Mouse (Mus musculus) hindlimb bud, embryonic 11.5 days (tissue): Measurements from ENCODE around the gene Umad1.

Experiments
- DNase-seq: peaks from one replicate; pipeline ENCODE4 v3.0.0-alpha.2; 2012; ENCODE audit warnings: low read depth, low spot score; ENCODE audit errors: extremely low spot score

Gene Umad1

GRCm38 (mm10) chr6:8367675-8368074 is 108.6 kb downstream of the Umad1 start:
- DNase-seq = no peak

DNA sequence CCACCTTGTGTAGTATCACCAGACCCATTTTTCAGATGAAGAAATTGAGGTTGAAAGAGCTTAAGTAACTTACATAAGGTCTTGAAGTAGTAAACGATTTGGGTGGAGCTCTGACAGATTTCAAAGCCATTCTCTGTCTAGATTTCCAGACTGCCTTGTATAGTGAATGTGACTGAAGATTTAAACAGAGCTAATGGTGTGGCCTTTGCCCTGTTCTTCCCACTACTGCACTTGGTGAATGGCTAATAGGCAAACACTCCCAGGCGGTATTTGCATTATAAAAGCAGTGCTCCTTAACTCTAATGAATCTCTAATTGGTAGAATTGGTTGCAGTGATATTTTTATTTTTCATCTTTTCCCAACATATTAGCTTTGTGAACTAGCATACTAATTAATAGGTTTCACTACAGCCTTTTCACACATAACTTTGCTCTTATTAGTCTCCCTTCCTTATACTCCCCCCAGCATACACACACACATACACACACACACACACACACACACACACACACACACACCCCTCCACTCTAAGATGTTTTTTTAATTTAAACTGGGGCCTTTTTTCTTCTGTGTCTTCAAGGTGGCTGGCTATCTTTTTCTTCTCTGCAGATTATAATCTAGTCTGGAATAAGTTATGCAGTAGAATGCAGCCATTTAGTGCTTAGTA is 109.2 kb downstream of the Umad1 start:
- DNase-seq = no peak

- DNase-seq = no peak
These were observed 111.5 kb downstream of the Umad1 start for GRCm38 (mm10) chr6:8370624-8371023.

- DNase-seq = no peak
These were observed 114.0 kb downstream of the Umad1 start for GRCm38 (mm10) chr6:8373051-8373450.

- DNase-seq = no peak
These were observed 114.8 kb downstream of the Umad1 start for GRCm38 (mm10) chr6:8373851-8374250.

GRCm38 (mm10) chr6:8374290-8374689 is 115.2 kb downstream of the Umad1 start:
- no peak for DNase-seq

GRCm38 (mm10) chr6:8374712-8375111 is 115.6 kb downstream of the Umad1 start:
- DNase-seq = no peak

GRCm38 (mm10) chr6:8376351-8376750 is 117.3 kb downstream of the Umad1 start:
- DNase-seq = no peak

GRCm38 (mm10) chr6:8377667-8378066 is 118.6 kb downstream of the Umad1 start:
- no peak for DNase-seq

DNA sequence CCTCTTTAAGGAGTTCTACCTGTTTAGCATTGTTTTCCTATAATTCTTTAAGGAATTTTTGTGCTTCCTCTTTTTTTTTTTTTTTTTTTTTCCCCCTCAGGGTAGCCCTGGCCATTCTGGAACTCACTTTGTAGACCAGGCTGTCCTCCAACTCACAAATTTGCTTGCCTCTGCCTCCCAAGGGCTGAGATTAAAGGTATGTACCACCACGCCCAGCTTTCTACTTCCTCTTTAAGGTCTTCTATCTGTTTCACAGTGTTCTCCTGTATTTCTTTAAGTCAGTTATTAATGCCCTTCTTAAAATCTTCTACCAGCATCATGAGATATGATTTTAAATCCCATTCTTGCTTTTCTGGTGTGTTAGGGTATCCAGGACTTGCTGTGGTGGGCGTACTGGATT is 130.2 kb downstream of the Umad1 start:
- no peak for DNase-seq

DNA sequence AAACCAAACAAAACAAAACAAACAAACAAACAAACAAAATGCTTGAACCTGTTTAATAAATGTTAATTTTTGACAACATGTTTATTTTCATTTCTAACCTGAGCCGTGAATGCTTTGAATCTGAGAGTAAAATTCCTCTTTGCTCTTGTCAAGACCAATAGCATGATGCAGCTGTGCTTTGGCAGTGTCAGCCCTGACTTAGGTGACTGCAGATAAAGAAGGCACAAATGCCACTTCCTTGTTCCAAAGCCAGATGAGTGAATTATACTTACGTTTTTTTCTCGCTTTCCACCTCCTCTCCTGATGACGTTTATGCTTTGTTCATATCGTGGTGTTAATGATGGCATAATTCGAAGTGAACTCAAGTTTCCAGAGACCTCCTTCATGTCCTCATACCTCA is 131.2 kb downstream of the Umad1 start:
- no peak for DNase-seq

DNA sequence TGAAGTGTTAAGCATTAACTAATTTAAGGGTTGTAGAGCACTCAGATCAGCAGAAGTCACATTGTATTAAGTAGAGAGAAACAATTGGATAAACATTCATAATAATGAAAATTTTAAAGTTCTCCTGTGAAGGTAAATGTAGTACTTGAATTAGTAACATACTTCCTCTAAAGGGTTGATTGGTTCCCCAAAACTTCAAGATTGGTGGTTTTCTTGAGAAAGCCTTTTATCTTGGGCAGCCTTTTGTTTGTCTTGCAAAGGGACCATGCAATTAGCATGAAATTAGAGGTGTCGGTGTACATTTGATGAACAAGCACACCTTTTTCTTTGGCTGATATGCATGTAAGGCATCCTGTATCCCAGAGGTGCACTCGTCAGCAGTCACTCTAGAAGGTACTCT is 131.8 kb downstream of the Umad1 start:
- DNase-seq = no peak

GRCm38 (mm10) chr6:8393029-8393428 is 133.9 kb downstream of the Umad1 start:
- no peak for DNase-seq

DNA sequence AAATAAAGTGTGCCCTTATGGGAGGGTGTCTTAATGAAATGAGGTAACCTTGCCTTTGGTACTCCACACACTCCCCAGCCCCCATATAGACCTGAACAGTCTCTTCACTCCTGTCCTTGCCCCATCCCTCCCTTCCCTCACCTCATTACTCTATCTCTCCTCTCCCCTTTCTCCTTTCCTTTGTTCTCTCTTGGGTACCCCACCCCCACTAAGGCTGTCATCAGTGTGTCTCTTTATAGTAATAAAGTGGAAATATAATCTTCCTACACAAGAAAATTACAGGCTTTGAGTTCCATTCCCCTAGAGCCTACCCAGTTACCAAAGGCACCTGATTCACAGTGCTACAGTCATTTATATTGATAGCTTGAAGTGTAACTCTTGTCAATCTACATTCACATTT is 135.0 kb downstream of the Umad1 start:
- DNase-seq = no peak

- DNase-seq = no peak
These were observed 136.0 kb downstream of the Umad1 start for GRCm38 (mm10) chr6:8395061-8395460.

DNA sequence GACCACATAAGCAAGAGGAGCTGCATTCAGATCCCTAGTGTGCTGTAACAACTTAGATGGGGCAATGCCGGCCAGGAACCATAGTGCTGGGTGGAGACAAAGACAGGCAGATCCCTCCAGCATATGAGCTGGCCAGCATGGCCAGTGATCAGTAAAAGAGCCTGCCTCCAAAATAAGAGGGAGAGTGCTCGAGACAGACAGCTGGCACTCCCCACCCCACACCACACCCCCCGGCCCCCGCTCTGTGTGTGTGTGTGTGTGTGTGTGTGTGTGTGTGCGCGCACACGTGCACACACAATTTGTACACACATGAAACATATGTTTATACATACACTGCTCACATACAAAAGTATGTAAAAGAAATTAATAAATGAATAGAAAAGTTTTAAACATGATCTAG is 138.2 kb downstream of the Umad1 start:
- DNase-seq = no peak

GRCm38 (mm10) chr6:8399710-8400109 is 140.6 kb downstream of the Umad1 start:
- no peak for DNase-seq

DNA sequence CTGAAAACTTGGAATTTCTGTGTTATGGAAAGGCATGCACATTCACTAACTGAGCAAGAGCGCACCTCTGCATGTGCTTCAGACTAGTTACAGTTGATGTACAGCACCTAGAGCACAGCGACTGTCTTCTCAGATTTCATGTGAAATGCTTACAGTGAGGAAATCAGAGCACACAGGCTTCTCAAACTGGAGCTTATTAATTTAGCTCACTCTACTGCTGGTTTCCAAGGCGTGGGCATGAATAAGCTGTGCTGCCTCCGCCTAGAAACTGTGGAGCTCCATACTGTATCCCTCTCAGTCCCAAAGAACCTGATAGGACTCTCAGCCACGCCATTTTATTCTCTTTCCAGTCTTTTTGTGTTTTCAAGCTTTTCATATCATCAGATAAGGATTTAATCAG is 144.0 kb downstream of the Umad1 start:
- no peak for DNase-seq

DNA sequence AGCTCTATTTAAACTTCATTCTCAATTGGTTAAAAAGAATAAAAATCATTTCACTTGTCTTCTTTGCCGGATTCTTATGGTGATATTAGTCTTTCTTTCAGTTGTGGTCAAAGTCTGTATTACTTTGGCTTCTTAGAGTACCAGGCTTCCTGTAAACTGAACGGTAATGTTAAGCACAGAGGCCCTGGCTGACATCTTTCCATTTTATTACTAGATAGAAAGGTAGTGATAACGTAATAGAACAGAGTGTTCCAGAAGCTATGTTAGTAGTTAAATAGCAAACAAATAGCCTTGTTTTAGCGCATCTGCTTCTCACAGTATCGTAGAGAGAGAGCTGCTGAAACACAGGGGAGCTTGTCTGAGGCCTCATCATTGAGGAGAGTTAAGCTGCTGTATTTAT is 146.8 kb downstream of the Umad1 start:
- DNase-seq = no peak

GRCm38 (mm10) chr6:8408332-8408731 is 149.2 kb downstream of the Umad1 start:
- DNase-seq = no peak

DNA sequence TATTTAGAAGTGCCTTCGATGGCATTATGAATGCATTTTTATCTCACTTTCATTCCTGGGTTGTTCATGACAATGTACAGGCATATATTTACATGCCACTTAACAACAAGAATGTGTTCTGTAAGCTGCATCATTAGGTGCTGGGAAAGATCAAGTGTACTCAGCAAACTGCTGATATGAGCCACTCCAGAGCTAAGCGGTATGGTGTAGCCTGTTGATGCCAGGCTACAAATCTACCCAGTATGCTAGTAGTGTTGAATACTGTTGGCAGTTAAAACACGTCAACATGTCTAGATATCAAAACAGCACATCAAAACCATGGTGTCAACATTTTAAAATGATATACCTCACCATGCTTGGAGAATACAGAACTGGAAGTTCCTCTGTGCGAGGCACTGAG is 150.8 kb downstream of the Umad1 start:
- no peak for DNase-seq

DNA sequence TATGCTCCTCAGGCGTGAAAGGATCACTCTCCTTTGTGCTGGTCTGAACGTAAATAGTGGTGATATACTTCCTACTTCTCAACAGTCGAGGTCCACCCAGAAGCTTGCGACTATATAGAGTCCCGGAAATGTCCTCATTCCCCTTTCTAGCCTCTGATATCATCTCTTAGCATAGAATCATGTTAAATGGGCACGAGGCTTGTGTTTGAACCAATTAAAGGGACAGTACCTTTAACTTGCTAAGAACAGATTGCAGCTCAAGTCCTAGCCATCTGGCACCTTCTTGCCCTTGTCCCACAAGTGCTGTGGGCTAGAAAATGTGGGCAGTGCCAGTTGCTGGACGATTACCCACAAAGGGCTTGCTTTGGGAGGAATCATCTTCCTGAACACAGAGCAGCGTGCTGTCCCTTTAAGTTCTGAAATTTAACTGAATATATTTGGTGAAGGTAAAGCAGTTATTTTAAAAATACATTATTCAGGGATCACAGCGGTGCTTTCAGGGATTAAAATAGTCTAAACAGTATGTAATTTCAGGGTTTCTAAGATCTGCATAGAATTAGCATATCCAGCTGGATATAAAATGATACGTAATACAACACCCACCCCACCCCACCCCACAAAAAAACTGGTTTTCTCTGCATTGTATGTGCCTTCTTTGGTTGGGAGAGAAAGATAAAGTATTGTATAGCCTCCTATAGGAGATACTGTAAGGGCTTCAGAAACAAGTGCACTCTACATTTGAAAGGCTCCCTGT is 153.9 kb downstream of the Umad1 start:
- DNase-seq = no peak

- no peak for DNase-seq
These were observed 154.9 kb downstream of the Umad1 start for GRCm38 (mm10) chr6:8414020-8414419.
